Mouse (Mus musculus): ENCODE data around the gene Ric1. TPM values are rescaled to one million over a fixed set of nuclear protein-coding genes. Genes with fewer than 3 reads are reported as not detected.

Ric1 gene
- total RNA-seq, 2 experiments from 2014 or later: 40.4 to 40.6 TPM

- intact Hi-C loops (cut with DNase I): no loop called here
- DNase-seq (ENCODE audit: low spot score in 2 of 2): no peak
Measured at GRCm38 (mm10) chr19:29496001-29496597, 26.0 kb upstream of the Ric1 start.

GRCm38 (mm10) chr19:29496786-29497557 lies 25.1 kb upstream of the Ric1 start:
- DNase-seq (ENCODE audit: low spot score in 2 of 2): no peak
- intact Hi-C loops (cut with DNase I): no loop called here

- intact Hi-C loops (cut with DNase I): no loop called here
Measured at GRCm38 (mm10) chr19:29497874-29498273, 24.2 kb upstream of the Ric1 start.

DNA sequence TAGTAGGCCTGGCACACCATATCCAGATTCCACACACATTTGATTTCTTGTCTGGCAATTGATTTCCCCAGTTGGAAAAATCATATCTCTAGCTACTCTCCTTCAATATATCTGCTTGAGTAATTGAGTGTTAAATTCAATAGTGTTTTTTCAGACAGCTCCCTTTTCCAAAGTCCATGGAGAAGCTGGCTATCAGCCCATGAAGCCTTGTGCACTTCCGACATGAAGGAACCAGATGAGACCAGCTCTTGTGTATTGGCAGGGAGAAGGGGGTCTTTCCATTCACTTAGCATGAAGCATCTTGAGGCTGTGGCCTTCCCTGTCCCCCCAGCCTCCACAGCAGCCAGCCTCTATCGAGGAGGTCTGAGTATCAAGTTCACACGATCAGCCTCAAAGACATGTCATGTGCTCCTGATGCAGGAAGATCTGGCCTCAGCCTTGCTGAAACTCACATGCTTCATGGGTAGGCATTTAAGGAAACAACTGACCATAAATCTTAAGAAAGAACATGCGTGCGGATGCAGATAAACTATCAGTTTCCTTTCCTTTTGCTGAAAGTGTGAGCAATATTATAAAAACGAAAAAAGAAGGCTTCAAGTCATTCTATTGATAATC lies 23.1 kb upstream of the Ric1 start:
- intact Hi-C loops (cut with DNase I): no loop called here
- no peak for DNase-seq (ENCODE audit: low spot score in 2 of 2)

More at GRCm38 (mm10) chr19:29497874-29498273, 24.2 kb upstream of the Ric1 start:
- no peak for DNase-seq (ENCODE audit: low spot score in 2 of 2)

DNA sequence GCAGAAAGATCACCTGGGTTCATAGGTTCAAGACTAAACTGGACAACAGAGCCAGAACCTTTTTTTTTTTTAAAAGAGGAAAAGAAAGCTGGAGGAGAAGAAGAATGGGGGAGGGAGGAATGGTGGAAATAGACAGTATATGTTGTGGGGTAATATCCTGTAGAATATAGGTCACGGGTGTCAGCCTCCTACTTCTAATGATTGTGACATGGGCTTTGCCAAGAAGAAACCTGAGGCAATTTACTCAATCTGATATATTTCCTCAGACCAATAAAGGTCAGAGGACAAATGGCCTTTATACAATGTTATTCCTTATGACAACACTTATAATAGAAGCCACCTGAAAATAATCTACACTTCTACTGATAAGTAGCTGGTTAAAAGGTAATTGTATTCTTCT lies 21.7 kb upstream of the Ric1 start:
- intact Hi-C loops (cut with DNase I): loop anchor here (2.0 to 10.0 kb wide), 2 partner anchors 128 to 436 kb away; no protein-coding TSS in a partner anchor
- DNase-seq (ENCODE audit: low spot score in 2 of 2): no peak

DNA sequence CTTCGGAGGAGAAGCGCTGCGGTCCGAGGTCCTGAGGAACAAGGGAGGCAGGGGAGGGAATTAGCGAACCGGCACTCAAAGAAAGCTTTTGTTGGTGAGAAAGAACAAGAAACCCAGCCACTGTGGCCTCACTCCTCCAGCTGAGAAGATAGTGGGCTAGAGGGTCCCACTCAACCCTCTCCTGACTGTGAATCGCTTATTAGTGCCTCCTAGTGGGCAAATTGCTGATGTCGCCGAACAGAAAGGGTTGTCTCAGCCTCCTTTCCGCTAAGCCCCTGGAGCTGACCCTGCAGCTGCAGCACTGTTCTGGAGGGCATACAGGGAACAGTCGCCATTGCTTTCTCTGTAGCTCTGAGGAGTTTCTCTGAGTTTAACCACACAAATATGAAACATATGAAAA lies 21.0 kb upstream of the Ric1 start:
- no peak for DNase-seq (ENCODE audit: low spot score in 2 of 2)
- intact Hi-C loops (cut with DNase I): loop anchor here (2.0 to 10.0 kb wide), 2 partner anchors 128 to 436 kb away; no protein-coding TSS in a partner anchor

- peak; percentile 73 to 88 for DNase-seq (ENCODE audit: low spot score in 2 of 2)
- intact Hi-C loops (cut with DNase I): loop anchor here (2.0 to 10.0 kb wide), 2 partner anchors 129 to 437 kb away; no protein-coding TSS in a partner anchor
Measured at GRCm38 (mm10) chr19:29501507-29501906, 20.6 kb upstream of the Ric1 start.

GRCm38 (mm10) chr19:29504131-29504530 lies 18.0 kb upstream of the Ric1 start:
- intact Hi-C loops (cut with DNase I): loop anchor here (10.0 kb wide), 1 partner anchor 439 kb away; no protein-coding TSS in a partner anchor
- DNase-seq (ENCODE audit: low spot score in 2 of 2): no peak

GRCm38 (mm10) chr19:29505617-29506016 lies 16.5 kb upstream of the Ric1 start:
- no peak for DNase-seq (ENCODE audit: low spot score in 2 of 2)
- intact Hi-C loops (cut with DNase I): loop anchor here (10.0 kb wide), 1 partner anchor 441 kb away; no protein-coding TSS in a partner anchor

DNA sequence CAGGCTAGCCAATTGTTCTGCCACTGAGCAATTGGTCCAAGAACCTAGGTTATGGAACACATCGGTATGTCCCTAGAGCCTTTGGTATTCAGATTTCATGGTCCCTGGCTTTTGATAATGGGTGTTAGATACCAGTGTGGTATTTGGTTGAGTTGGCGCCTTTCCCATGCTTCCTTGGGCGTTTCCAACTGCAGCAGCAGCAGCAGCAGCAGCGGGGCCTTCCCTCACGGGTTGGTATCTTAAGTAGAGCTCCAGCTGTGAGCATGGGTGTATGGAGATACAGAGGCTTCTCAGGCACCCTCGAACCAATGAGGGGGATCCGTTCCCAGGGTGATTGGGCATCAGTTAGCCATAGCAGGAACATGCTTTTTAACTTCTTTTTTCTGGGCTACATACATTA lies 13.9 kb upstream of the Ric1 start:
- DNase-seq (ENCODE audit: low spot score in 2 of 2): no peak
- intact Hi-C loops (cut with DNase I): loop anchor here (10.0 kb wide), 1 partner anchor 443 kb away; no protein-coding TSS in a partner anchor

- DNase-seq (ENCODE audit: low spot score in 2 of 2): no peak
- intact Hi-C loops (cut with DNase I): loop anchor here (10.0 kb wide), 1 partner anchor 445 kb away; no protein-coding TSS in a partner anchor
Measured at GRCm38 (mm10) chr19:29509857-29510256, 12.2 kb upstream of the Ric1 start.

GRCm38 (mm10) chr19:29511826-29512225 lies 10.3 kb upstream of the Ric1 start:
- intact Hi-C loops (cut with DNase I): no loop called here

GRCm38 (mm10) chr19:29513111-29513766 lies 8.8 kb upstream of the Ric1 start:
- intact Hi-C loops (cut with DNase I): no loop called here
- no peak for DNase-seq (ENCODE audit: low spot score in 2 of 2)

More at GRCm38 (mm10) chr19:29511826-29512225, 10.3 kb upstream of the Ric1 start:
- no peak for DNase-seq (ENCODE audit: low spot score in 2 of 2)

DNA sequence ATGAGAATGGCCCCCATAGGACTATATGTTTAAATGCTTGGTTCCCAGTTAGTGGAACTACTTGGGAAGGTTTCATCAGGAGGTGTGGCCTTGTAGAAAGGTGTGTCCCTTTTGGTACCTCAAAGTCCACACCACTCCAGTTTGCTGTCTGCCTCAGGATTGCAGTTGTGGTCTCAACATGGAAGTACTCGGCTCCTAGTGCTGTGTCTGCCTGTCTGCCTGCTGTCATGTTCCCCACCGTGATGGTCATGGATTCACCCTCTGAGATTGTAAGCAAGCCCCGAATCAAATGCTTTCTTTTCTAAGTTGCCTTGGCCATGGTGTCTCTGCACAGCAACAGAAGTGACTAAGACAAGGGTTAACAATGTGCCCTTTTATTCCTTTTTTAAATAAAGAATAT lies 8.0 kb upstream of the Ric1 start:
- intact Hi-C loops (cut with DNase I): no loop called here
- no peak for DNase-seq (ENCODE audit: low spot score in 2 of 2)

GRCm38 (mm10) chr19:29515386-29515785 lies 6.7 kb upstream of the Ric1 start:
- peak in 1 of 2 experiments; percentile 35 for DNase-seq (ENCODE audit: low spot score in 2 of 2)
- intact Hi-C loops (cut with DNase I): no loop called here

DNA sequence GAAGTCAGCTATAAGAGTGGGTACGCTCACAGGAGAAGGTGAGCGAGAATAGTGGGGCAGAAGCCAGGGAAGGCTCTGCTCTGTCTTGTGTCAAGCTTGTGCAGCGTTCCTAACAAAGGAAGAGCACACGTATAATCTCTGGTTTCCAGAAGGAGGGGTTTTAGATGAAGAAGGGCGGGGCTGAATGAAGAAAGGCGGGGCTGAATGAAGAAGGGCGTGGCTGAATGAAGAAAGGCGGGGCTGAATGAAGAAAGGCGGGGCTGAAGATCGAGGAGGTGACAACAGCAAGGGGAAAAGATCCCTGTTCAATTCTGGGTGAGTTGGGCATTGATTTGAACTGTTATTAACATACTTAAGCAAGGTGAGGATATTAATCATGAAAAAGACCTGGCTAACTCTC lies 6.1 kb upstream of the Ric1 start:
- no peak for DNase-seq (ENCODE audit: low spot score in 2 of 2)
- intact Hi-C loops (cut with DNase I): no loop called here

DNA sequence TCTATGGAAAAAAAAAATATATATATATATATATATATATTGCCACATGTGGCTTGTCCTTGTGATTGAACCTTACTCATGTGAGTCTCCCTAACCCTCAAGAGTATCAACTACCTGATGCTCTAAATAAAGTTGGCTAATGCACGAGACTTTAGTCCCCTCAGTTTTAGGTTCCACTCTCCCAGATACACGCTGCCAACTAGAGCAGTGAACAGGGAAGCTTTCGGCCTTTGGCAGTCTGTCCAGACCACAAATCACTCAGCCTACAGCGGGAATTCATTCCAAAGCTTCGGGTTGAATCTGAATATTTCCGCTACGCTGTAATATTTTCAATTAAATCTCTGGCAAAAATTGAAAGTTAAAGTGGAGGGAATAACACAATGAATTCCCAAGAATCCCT lies 3.7 kb upstream of the Ric1 start:
- intact Hi-C loops (cut with DNase I): no loop called here
- no peak for DNase-seq (ENCODE audit: low spot score in 2 of 2)

DNA sequence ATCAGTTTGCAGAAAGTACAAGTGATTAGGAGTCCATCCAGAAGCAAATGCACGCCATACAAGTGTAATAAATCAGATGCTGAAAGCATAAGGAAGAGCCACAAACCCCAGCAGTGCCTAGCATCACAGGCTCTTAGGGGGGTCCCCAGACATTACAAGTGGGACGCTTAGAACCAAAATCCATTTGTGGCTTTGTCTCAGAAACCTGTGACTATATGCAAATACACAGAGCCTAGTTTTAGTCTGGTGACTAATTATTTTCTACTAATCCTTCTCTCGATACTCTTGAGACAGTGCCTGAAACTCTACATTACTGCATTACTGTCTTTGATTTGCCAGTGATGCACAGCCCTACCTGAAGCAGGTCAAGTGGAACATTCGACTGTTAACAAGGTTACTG lies 3.2 kb upstream of the Ric1 start:
- no peak for DNase-seq (ENCODE audit: low spot score in 2 of 2)
- intact Hi-C loops (cut with DNase I): no loop called here

- intact Hi-C loops (cut with DNase I): no loop called here
- DNase-seq (ENCODE audit: low spot score in 2 of 2): no peak
Measured at GRCm38 (mm10) chr19:29520996-29521560, 1.0 kb upstream of the Ric1 start.

Measured in left cerebral cortex, postnatal 14 days (tissue).